Mouse (Mus musculus): ENCODE results near the gene Opcml. TPM values are rescaled to one million over a fixed set of nuclear protein-coding genes. Genes with fewer than 3 reads are reported as not detected.

Opcml gene
- polyA plus RNA-seq, 1 experiment from 2014 or later, result 73.0 TPM

DNA sequence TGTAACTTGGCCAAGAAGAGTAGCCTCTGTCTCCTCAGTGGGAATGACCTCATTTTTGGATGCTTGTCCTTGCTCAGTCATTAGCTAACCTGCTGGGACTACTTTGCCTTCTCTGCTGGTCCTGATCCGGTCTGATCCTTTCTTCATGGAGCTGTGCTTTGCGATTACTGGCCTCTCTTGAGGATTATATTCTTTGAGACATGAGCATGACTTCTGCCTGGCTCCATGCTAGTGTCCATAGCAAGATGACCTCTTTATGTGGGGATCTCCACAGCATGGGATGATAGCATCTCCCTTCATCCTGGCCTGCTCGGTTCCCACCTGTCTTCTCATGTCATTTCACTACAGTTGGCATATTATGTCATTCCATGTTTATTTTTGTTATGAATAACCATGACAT, 699.8 kb downstream of the Opcml start:
- WGBS, result 83% methylated on average over 3 of the region's 3 CpGs
- Histone ChIP-seq H3K27me3 (ENCODE audit: control insufficient read depth, insufficient read depth, low read depth, low read length) (no peaks in the 10 kb centered on the region), H3K9ac (ENCODE audit: low read depth, low read length) (no peak overlapping the region), H3K36me3 (ENCODE audit: control insufficient read depth, insufficient read depth, low read length) (no peaks in the 10 kb centered on the region), H3K9me3 (replicated peaks; ENCODE audit: control insufficient read depth, low read length, poor library complexity, severe bottlenecking) (no peaks in the 10 kb centered on the region), H3K4me1 (ENCODE audit: control insufficient read depth, insufficient read depth, low read length) (no peaks in the 10 kb centered on the region), H3K27ac (ENCODE audit: low read length) (no peak overlapping the region), H3K4me2 (ENCODE audit: low read length) (no peak overlapping the region), H3K4me3 (ENCODE audit: low read depth, low read length) (no peak overlapping the region)
- no peak for ATAC-seq

DNA sequence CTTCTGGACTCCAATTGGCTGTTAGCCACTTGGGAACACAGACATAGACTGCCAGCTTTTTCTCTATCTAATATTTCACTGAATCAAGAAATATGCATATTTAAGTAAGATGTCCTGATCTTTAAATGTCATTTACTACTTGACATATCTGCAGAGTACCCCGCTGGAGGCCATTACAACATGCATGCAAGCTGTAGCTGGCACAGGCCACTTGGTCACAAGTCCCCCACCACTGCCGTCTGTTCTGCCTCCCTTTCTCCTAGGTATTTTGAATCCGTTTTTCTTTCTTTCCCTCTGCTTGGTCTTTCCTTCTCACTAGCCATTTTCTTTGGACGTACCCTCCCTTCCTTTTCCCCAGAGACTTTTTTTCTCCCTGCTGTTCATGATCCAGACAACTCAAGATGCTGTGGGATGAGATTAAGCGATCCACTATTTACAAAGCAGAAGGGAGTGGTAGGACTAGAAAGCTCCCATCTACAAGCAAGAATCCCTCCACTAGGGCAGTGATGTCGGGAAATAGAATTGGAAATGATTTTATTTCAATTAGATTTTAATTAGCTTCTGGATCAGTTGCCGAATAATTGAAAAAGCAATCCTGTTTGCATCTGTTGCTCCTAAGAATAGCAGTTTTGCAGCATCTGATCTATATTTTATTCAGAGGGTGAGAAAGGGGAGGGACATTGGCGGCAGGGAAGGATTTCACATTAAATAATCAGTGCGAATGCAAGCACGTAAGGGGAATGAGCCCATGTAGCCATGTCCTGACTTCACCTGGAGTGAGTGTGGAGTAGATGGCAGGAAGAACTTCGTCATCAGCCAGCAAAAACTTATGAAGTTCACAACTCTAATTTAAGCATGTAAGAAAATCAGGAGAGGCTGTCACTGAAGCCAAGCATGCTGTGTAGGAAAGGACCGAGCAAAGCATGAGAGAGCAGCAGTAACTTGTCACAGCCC, 709.5 kb downstream of the Opcml start:
- no peak overlapping the region for H3K9ac ChIP-seq (ENCODE audit: low read depth, low read length)
- H3K4me1 ChIP-seq (ENCODE audit: control insufficient read depth, insufficient read depth, low read length), result no peaks in the 10 kb centered on the region
- 64% methylated on average over 12 of the region's 12 CpGs for WGBS
- no peaks in the 10 kb centered on the region for H3K36me3 ChIP-seq (ENCODE audit: control insufficient read depth, insufficient read depth, low read length)
- H3K4me2 ChIP-seq (ENCODE audit: low read length), result no peak overlapping the region
- no peak overlapping the region for H3K27ac ChIP-seq (ENCODE audit: low read length)
- no peak overlapping the region for H3K4me3 ChIP-seq (ENCODE audit: low read depth, low read length)
- no peaks in the 10 kb centered on the region for H3K27me3 ChIP-seq (ENCODE audit: control insufficient read depth, insufficient read depth, low read depth, low read length)
- H3K9me3 ChIP-seq (replicated peaks; ENCODE audit: control insufficient read depth, low read length, poor library complexity, severe bottlenecking), result no peaks in the 10 kb centered on the region
- ATAC-seq, result no peak

DNA sequence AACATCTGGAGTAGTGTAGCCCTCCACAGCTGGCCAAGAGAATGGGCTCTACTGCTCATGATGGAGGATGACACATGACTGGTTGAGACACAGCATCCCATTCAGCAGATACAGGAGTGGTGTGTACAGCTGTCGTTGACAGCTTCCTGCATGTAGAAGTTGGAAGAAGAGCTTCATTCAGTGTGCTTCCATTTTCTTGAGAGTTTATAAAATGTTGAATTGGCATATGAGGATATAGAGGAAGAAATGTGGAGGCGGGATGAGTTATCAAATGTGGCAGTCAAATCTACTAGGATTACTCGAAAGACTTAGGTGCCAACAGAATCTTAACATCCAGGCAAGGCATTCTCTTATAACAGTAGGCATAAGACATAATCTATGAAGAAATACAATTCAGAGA, 723.3 kb downstream of the Opcml start:
- ATAC-seq, result no peak
- H3K27ac ChIP-seq (ENCODE audit: low read length), result no peak overlapping the region
- H3K4me3 ChIP-seq (ENCODE audit: low read depth, low read length), result no peak overlapping the region
- H3K27me3 ChIP-seq (ENCODE audit: control insufficient read depth, insufficient read depth, low read depth, low read length), result no peaks in the 10 kb centered on the region
- peaks cover 2% of the 10 kb centered on the region; the same call in 1 of the 2 replicates for H3K4me1 ChIP-seq (ENCODE audit: control insufficient read depth, insufficient read depth, low read length)
- H3K4me2 ChIP-seq (ENCODE audit: low read length), result no peak overlapping the region
- no peaks in the 10 kb centered on the region for H3K9me3 ChIP-seq (replicated peaks; ENCODE audit: control insufficient read depth, low read length, poor library complexity, severe bottlenecking)
- 86% methylated on average over 3 of the region's 3 CpGs for WGBS
- no peak overlapping the region for H3K9ac ChIP-seq (ENCODE audit: low read depth, low read length)
- no peaks in the 10 kb centered on the region for H3K36me3 ChIP-seq (ENCODE audit: control insufficient read depth, insufficient read depth, low read length)

DNA sequence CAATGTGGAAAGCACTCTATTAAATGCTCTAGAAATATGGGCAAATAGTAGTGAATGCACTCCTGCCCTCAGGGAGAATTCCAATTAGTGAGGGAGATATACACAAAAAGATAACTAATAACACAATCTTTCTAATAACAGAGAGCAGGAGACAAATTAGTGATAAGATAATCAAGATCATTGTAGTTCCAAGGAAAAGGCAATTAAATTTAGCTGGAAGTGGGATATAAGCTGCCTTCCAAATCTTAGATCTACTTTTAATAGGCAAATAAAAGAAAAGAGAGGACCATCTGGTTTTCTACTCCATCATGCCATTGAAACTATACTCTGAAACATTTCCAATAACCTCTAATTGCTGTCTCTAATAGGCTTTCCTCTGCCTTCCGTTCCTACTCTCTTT, 742.6 kb downstream of the Opcml start:
- Histone ChIP-seq H3K4me2 (ENCODE audit: low read length) (no peak overlapping the region), H3K9ac (ENCODE audit: low read depth, low read length) (no peak overlapping the region), H3K4me3 (ENCODE audit: low read depth, low read length) (no peak overlapping the region), H3K27me3 (ENCODE audit: control insufficient read depth, insufficient read depth, low read depth, low read length) (no peaks in the 10 kb centered on the region), H3K9me3 (replicated peaks; ENCODE audit: control insufficient read depth, low read length, poor library complexity, severe bottlenecking) (no peaks in the 10 kb centered on the region), H3K27ac (ENCODE audit: low read length) (no peak overlapping the region), H3K4me1 (ENCODE audit: control insufficient read depth, insufficient read depth, low read length) (no peaks in the 10 kb centered on the region), H3K36me3 (ENCODE audit: control insufficient read depth, insufficient read depth, low read length) (no peaks in the 10 kb centered on the region)
- no peak for ATAC-seq
- WGBS, result 66% methylated on average over 1 of the region's 1 CpGs

DNA sequence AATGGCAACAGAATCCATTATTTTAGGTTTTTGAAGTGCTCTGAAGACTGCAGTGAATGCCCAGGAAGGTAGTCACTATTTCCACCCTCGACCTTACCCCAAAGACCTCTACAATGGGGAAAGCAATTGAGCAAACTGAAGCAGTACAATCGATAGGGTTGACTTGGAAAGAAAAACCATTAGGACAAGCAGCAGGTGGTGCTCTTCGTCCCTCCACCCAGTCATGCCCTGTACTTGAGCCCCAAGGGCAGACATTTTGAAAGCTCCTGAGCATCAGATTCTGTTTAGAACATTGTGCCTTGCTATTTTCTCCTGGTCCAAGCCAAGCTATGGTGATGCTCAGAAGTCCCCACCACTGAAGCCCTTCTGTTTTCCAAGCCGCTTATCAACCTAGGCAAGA, 744.4 kb downstream of the Opcml start:
- WGBS, result 83% methylated on average over 4 of the region's 4 CpGs
- no peak overlapping the region for H3K4me2 ChIP-seq (ENCODE audit: low read length)
- H3K27me3 ChIP-seq (ENCODE audit: control insufficient read depth, insufficient read depth, low read depth, low read length), result no peaks in the 10 kb centered on the region
- no peak overlapping the region for H3K9ac ChIP-seq (ENCODE audit: low read depth, low read length)
- H3K27ac ChIP-seq (ENCODE audit: low read length), result no peak overlapping the region
- H3K9me3 ChIP-seq (replicated peaks; ENCODE audit: control insufficient read depth, low read length, poor library complexity, severe bottlenecking), result no peaks in the 10 kb centered on the region
- no peaks in the 10 kb centered on the region for H3K36me3 ChIP-seq (ENCODE audit: control insufficient read depth, insufficient read depth, low read length)
- no peak for ATAC-seq
- no peaks in the 10 kb centered on the region for H3K4me1 ChIP-seq (ENCODE audit: control insufficient read depth, insufficient read depth, low read length)
- H3K4me3 ChIP-seq (ENCODE audit: low read depth, low read length), result no peak overlapping the region

DNA sequence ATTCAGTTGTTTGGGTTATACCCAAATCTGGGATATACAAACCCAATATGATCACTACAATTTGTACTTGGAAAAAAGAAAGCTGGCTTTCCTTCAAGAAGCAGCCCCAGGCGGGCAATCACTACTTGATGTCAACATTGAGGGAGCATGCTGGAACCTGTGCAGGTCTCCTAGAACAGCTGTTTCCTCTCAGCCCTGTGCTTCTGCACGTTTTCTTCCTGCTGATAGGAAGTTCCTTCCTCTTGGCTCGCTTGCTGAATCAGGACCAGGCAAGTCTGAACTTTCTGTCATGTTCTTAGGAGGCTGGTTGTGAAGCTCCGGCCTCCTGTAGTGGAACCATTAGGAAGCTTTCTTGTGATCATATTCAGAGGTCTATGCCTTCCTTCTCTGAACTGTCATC, 746.1 kb downstream of the Opcml start:
- no peak for ATAC-seq
- no peak overlapping the region for H3K4me3 ChIP-seq (ENCODE audit: low read depth, low read length)
- 78% methylated on average over 4 of the region's 4 CpGs for WGBS
- no peaks in the 10 kb centered on the region for H3K36me3 ChIP-seq (ENCODE audit: control insufficient read depth, insufficient read depth, low read length)
- H3K4me1 ChIP-seq (ENCODE audit: control insufficient read depth, insufficient read depth, low read length), result 0 out of 2 replicates have a peak, but pooled peaks cover 2% of the 10 kb centered on the region
- H3K27ac ChIP-seq (ENCODE audit: low read length), result no peak overlapping the region
- no peaks in the 10 kb centered on the region for H3K9me3 ChIP-seq (replicated peaks; ENCODE audit: control insufficient read depth, low read length, poor library complexity, severe bottlenecking)
- no peaks in the 10 kb centered on the region for H3K27me3 ChIP-seq (ENCODE audit: control insufficient read depth, insufficient read depth, low read depth, low read length)
- H3K4me2 ChIP-seq (ENCODE audit: low read length), result no peak overlapping the region
- no peak overlapping the region for H3K9ac ChIP-seq (ENCODE audit: low read depth, low read length)

DNA sequence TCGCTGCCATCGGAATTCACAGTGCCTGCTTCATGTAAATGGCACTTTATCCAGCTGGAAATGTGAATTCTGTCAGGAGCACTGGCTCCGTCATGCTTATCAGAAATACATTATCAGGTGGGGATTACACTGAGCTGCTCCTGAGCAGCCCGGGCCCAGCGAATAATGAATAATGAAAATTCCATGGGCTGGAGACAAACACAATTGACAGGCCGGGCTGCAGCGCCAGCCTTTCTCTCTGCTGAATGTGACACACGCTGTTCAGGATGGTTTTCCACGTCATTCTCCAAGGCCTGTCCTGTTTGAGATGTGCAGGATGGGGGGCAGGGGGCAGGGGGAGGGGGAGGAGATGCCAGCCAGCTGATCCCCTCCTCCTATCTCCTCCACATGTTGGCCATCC, 757.6 kb downstream of the Opcml start:
- Histone ChIP-seq H3K36me3 (ENCODE audit: control insufficient read depth, insufficient read depth, low read length) (no peaks in the 10 kb centered on the region), H3K4me3 (ENCODE audit: low read depth, low read length) (no peak overlapping the region), H3K9ac (ENCODE audit: low read depth, low read length) (peak overlapping the region; percentile 22; the same call in 1 of the 2 replicates), H3K4me1 (ENCODE audit: control insufficient read depth, insufficient read depth, low read length) (peaks cover 7% of the 10 kb centered on the region), H3K27me3 (ENCODE audit: control insufficient read depth, insufficient read depth, low read depth, low read length) (no peaks in the 10 kb centered on the region), H3K9me3 (replicated peaks; ENCODE audit: control insufficient read depth, low read length, poor library complexity, severe bottlenecking) (no peaks in the 10 kb centered on the region), H3K4me2 (ENCODE audit: low read length) (no peak overlapping the region), H3K27ac (ENCODE audit: low read length) (peak overlapping the region; percentile 69)
- peak; percentile 86 for ATAC-seq
- WGBS, result 7% methylated on average over 9 of the region's 9 CpGs

DNA sequence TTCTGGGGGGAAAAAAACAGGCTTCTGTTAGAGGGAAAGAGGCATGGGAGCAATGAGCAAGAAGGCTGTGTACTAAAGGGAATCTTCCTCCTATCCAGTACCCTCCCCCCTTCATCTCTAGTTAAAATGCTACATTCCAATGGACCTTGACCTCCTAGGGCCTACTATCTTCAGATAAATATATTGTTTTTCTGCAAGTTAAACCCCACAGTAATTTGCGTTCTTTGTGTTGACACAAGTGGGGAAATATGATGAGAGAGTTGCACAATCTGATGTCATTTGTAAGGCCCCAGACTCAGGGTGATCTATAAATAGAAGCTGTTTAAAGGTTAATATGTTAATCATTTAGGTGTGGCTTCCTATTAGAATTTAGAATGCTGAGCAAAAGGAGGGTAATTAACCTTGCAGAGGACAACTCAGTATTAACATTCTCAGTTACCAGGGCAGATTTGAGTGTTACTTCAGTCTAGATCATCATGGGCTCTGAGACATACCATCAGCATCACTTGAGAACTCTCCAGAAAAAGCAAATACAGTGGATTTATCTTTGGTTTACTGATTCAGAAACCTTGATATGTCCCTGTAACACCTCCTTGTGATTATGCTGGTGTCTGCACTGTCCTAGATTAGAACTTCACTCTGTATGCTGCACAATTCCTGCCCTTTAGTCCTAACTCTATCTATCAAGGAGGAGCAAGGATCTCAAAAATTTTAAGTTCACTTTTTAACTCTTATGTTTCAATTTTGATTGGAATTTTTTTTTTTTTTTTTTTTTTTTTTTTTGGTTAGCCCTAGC, 762.0 kb downstream of the Opcml start:
- Histone ChIP-seq H3K27ac (ENCODE audit: low read length) (no peak overlapping the region), H3K36me3 (ENCODE audit: control insufficient read depth, insufficient read depth, low read length) (no peaks in the 10 kb centered on the region), H3K4me2 (ENCODE audit: low read length) (no peak overlapping the region), H3K9ac (ENCODE audit: low read depth, low read length) (no peak overlapping the region), H3K9me3 (replicated peaks; ENCODE audit: control insufficient read depth, low read length, poor library complexity, severe bottlenecking) (no peaks in the 10 kb centered on the region), H3K27me3 (ENCODE audit: control insufficient read depth, insufficient read depth, low read depth, low read length) (no peaks in the 10 kb centered on the region), H3K4me3 (ENCODE audit: low read depth, low read length) (no peak overlapping the region), H3K4me1 (ENCODE audit: control insufficient read depth, insufficient read depth, low read length) (peaks cover 7% of the 10 kb centered on the region)
- WGBS, result 91% methylated on average over 1 of the region's 1 CpGs
- ATAC-seq, result no peak

DNA sequence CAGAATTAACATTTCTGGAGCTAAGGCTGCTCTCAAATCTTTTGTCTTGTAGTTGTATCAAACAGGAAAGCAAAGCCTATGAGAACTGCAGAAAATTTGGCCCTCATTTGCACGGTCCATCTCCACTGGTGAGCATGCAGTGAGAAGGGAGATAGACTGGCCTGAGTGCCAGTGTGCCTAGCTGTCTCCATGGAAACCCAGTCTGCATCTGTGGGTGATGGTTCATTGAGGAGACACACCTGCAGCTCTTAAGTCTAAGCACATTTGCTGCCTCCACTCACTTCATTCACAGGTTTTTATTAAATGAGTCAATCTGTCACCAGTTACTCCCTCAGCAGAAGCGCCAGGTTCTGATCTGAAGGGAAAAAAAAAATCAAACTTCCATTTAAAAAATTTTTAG, 768.1 kb downstream of the Opcml start:
- Histone ChIP-seq H3K4me2 (ENCODE audit: low read length) (no peak overlapping the region), H3K4me3 (ENCODE audit: low read depth, low read length) (no peak overlapping the region), H3K36me3 (ENCODE audit: control insufficient read depth, insufficient read depth, low read length) (no peaks in the 10 kb centered on the region), H3K27me3 (ENCODE audit: control insufficient read depth, insufficient read depth, low read depth, low read length) (no peaks in the 10 kb centered on the region), H3K9me3 (replicated peaks; ENCODE audit: control insufficient read depth, low read length, poor library complexity, severe bottlenecking) (no peaks in the 10 kb centered on the region), H3K9ac (ENCODE audit: low read depth, low read length) (no peak overlapping the region), H3K27ac (ENCODE audit: low read length) (no peak overlapping the region), H3K4me1 (ENCODE audit: control insufficient read depth, insufficient read depth, low read length) (peaks cover 15% of the 10 kb centered on the region)
- WGBS, result 72% methylated on average over 2 of the region's 2 CpGs
- no peak for ATAC-seq
